ENCODE assay signal across 13 mouse cellular contexts in genomic region chr9:20998337-20998736, GRCm38 (mm10). TPM values are rescaled to one million over a fixed set of nuclear protein-coding genes. Genes with fewer than 3 reads are reported as not detected.
DNase-seq lines count a peak whose midpoint lies in the region; ATAC-seq and TF ChIP-seq lines count a peak whose summit lies in the region.
"Not testable (repeated sequence)": the region's sequence is repeated elsewhere in the genome, so short reads cannot be mapped to it uniquely, and the experiment has no call there.
"Had no signal": no experiment of that assay in that cellular context is flagged by ENCODE, and none has a peak within 500 bp of the region (broad histone marks: within the 10 kb centered on the region; RNA-seq: fewer than 3 reads in every experiment).

No protein-coding gene starts in this region.

- not testable (repeated sequence) for H3K27me3 ChIP-seq in heart, postnatal 0 days (ENCODE audit: control insufficient read depth, insufficient read depth, low read length)

- TF ChIP-seq CTCF in brain, embryonic 14.5 days (IDR thresholded peaks at IDR 0.05; ENCODE audit: borderline replicate concordance, extremely low read depth, insufficient read depth, insufficient read length): peak; percentile 34; the same call in 1 of the 2 replicates
- TF ChIP-seq CTCF in heart, postnatal 0 days (IDR thresholded peaks at IDR 0.05; ENCODE audit: low read depth): peak; percentile 63
- peak; percentile 61 for TF ChIP-seq CTCF in left cerebral cortex, adult 2 months (IDR thresholded peaks at IDR 0.05)

- WGBS in heart, postnatal 0 days: 68% methylated on average over 1 of the region's 1 CpGs

- H3K9me3 ChIP-seq in heart, postnatal 0 days (replicated peaks; ENCODE audit: control insufficient read depth, low read length): not testable (repeated sequence)

- not testable (repeated sequence) for H3K27ac ChIP-seq in heart, postnatal 0 days (ENCODE audit: low read depth); left cerebral cortex, adult 2 months

- not testable (repeated sequence) for H3K9ac ChIP-seq in heart, postnatal 0 days (replicated peaks; ENCODE audit: low read depth, low read length)

- peak; percentile 15 for ATAC-seq in CD4-positive, CD25-positive, alpha-beta regulatory T cell, adult 4 months
- not testable (repeated sequence) for ATAC-seq in heart, postnatal 0 days (ENCODE audit: insufficient read depth, low read depth)
- 0 out of 2 replicates have a peak, but pooled peaks have one; percentile 15 for ATAC-seq in megakaryocyte progenitor cell, adult 5-6 weeks (replicated peaks; ENCODE audit: poor library complexity)

- H3K4me1 ChIP-seq in heart, postnatal 0 days (ENCODE audit: control insufficient read depth, insufficient read depth): not testable (repeated sequence)

- peak; percentile 26 for DNase-seq in MN1 (ENCODE audit: low spot score)
- DNase-seq in brain, embryonic 14.5 days (ENCODE audit: low read depth): peak; percentile 26
- DNase-seq in heart, postnatal 0 days (ENCODE audit: low spot score): peak; percentile 58
- not testable (repeated sequence) for DNase-seq in left cerebral cortex, adult 2 months (ENCODE audit: extremely low spot score in 1 of 2, low spot score in 2 of 2)
- DNase-seq in thymus, postnatal 0 days (ENCODE audit: low spot score): peak; percentile 33

- not testable (repeated sequence) for H3K36me3 ChIP-seq in heart, postnatal 0 days (replicated peaks; ENCODE audit: control insufficient read depth, insufficient read depth, low read length)

- H3K4me2 ChIP-seq in heart, postnatal 0 days (ENCODE audit: low read depth, low read length): not testable (repeated sequence)

- not testable (repeated sequence) for TF ChIP-seq EP300 in heart, postnatal 0 days (IDR thresholded peaks at IDR 0.05; ENCODE audit: low read depth)

- H3K4me3 ChIP-seq in heart, postnatal 0 days (ENCODE audit: low read depth, low read length); left cerebral cortex, adult 2 months: not testable (repeated sequence)

- not testable (repeated sequence) for TF ChIP-seq POLR2A in brain, embryonic 14.5 days (IDR thresholded peaks at IDR 0.05; ENCODE audit: borderline replicate concordance, extremely low read depth, insufficient read depth, insufficient read length, poor library complexity, severe bottlenecking)

- intact Hi-C loops in left cerebral cortex, adult 2 months (cut with DNase I): not testable (repeated sequence)

RNA-seq across cellular contexts. Expression of gene Mrpl4, which starts 4.2 kb away (rescaled TPM):
- 100 to 1,000 TPM in 1 of 2 experiments, 10 to 100 TPM in 1; 94.9 to 122 TPM for polyA plus RNA-seq in CD4-positive, CD25-positive, alpha-beta regulatory T cell, adult 4 months (2017; shearing (Covaris generic))
- polyA plus RNA-seq in brain, embryonic 14.5 days (2012; rRNA removed): 81.1 and 85.4 TPM in 2 replicates
- 239 and 285 TPM in 2 replicates for total RNA-seq in heart, postnatal 0 days (2014; rRNA removed; ENCODE audit: low replicate concordance)
- polyA plus RNA-seq in heart, postnatal 0 days (2015; fragmentation: Nextera tagmentation; extraction: Ambion mirVana): 193 and 195 TPM in 2 replicates
- 10 to 100 TPM; 59.2 to 64.2 TPM for total RNA-seq in left cerebral cortex, adult 2 months (2021)
- 42.0 and 48.1 TPM in 2 replicates for total RNA-seq in megakaryocyte progenitor cell, adult 5-6 weeks (2015)
- 44.1 and 50.7 TPM in 2 replicates for total RNA-seq in megakaryocyte progenitor cell, adult 5-6 weeks (2017)
- polyA plus RNA-seq in thymus, postnatal 0 days (2015; fragmentation: Nextera tagmentation; extraction: Ambion mirVana): 116 and 130 TPM in 2 replicates

RNA-seq across cellular contexts. Expression of gene Icam1, which starts 17.4 kb away (rescaled TPM):
- polyA plus RNA-seq in CD4-positive, CD25-positive, alpha-beta regulatory T cell, adult 4 months (2017; shearing (Covaris generic)): 100 to 1,000 TPM in 1 of 2 experiments, 10 to 100 TPM in 1; 66.8 to 106 TPM
- polyA plus RNA-seq in brain, embryonic 14.5 days (2012; rRNA removed): 3.0 and 3.9 TPM in 2 replicates
- total RNA-seq in heart, postnatal 0 days (2014; rRNA removed; ENCODE audit: low replicate concordance): 16.2 and 19.1 TPM in 2 replicates
- 9.0 and 10.6 TPM in 2 replicates for polyA plus RNA-seq in heart, postnatal 0 days (2015; fragmentation: Nextera tagmentation; extraction: Ambion mirVana)
- 1 to 10 TPM; 2.0 to 3.6 TPM for total RNA-seq in left cerebral cortex, adult 2 months (2021)
- 5.3 and 6.9 TPM in 2 replicates for total RNA-seq in megakaryocyte progenitor cell, adult 5-6 weeks (2015)
- total RNA-seq in megakaryocyte progenitor cell, adult 5-6 weeks (2017): 9.2 and 9.8 TPM in 2 replicates
- polyA plus RNA-seq in thymus, postnatal 0 days (2015; fragmentation: Nextera tagmentation; extraction: Ambion mirVana): 64.8 and 64.9 TPM in 2 replicates

RNA-seq across cellular contexts. Expression of gene S1pr2, which starts 21.8 kb away (rescaled TPM):
- polyA plus RNA-seq in CD4-positive, CD25-positive, alpha-beta regulatory T cell, adult 4 months (2017; shearing (Covaris generic)): 1 to 10 TPM; 3.2 to 5.6 TPM
- 4.7 and 6.0 TPM in 2 replicates for polyA plus RNA-seq in brain, embryonic 14.5 days (2012; rRNA removed)
- total RNA-seq in heart, postnatal 0 days (2014; rRNA removed; ENCODE audit: low replicate concordance): 6.9 and 7.4 TPM in 2 replicates
- polyA plus RNA-seq in heart, postnatal 0 days (2015; fragmentation: Nextera tagmentation; extraction: Ambion mirVana): 8.5 and 8.6 TPM in 2 replicates
- total RNA-seq in left cerebral cortex, adult 2 months (2021): 1 to 10 TPM; 3.2 to 4.4 TPM
- total RNA-seq in megakaryocyte progenitor cell, adult 5-6 weeks (2015): 4.7 and 5.2 TPM in 2 replicates
- total RNA-seq in megakaryocyte progenitor cell, adult 5-6 weeks (2017): 1.8 and 2.5 TPM in 2 replicates
- 12.1 and 12.7 TPM in 2 replicates for polyA plus RNA-seq in thymus, postnatal 0 days (2015; fragmentation: Nextera tagmentation; extraction: Ambion mirVana)

RNA-seq across cellular contexts. Expression of gene Icam4, which starts 30.8 kb away (rescaled TPM):
- polyA plus RNA-seq in CD4-positive, CD25-positive, alpha-beta regulatory T cell, adult 4 months (2017; shearing (Covaris generic)): 1 to 10 TPM; 2.7 to 3.5 TPM
- 0.08 and 0.13 TPM in 2 replicates for polyA plus RNA-seq in brain, embryonic 14.5 days (2012; rRNA removed)
- 2.4 TPM in 1 of 2 replicates, not detected in the other for total RNA-seq in heart, postnatal 0 days (2014; rRNA removed; ENCODE audit: low replicate concordance)
- 1.3 and 1.6 TPM in 2 replicates for polyA plus RNA-seq in heart, postnatal 0 days (2015; fragmentation: Nextera tagmentation; extraction: Ambion mirVana)
- total RNA-seq in left cerebral cortex, adult 2 months (2021): 1 to 10 TPM; 1.5 to 1.6 TPM
- total RNA-seq in megakaryocyte progenitor cell, adult 5-6 weeks (2015): 4.5 and 7.8 TPM in 2 replicates
- 3.7 and 4.0 TPM in 2 replicates for total RNA-seq in megakaryocyte progenitor cell, adult 5-6 weeks (2017)
- polyA plus RNA-seq in thymus, postnatal 0 days (2015; fragmentation: Nextera tagmentation; extraction: Ambion mirVana): 0.31 and 0.48 TPM in 2 replicates
- polyA plus RNA-seq: neural tube, embryonic 15.5 days had no signal

RNA-seq across cellular contexts. Expression of gene Icam5, which starts 33.5 kb away (rescaled TPM):
- polyA plus RNA-seq in CD4-positive, CD25-positive, alpha-beta regulatory T cell, adult 4 months (2017; shearing (Covaris generic)): under 1 TPM in 1 of 2 experiments, not detected in 1; 0.20 TPM
- 1.0 and 1.5 TPM in 2 replicates for polyA plus RNA-seq in brain, embryonic 14.5 days (2012; rRNA removed)
- not detected in 2 replicates for total RNA-seq in heart, postnatal 0 days (2014; rRNA removed; ENCODE audit: low replicate concordance)
- 0.04 TPM in 1 of 2 replicates, not detected in the other for polyA plus RNA-seq in heart, postnatal 0 days (2015; fragmentation: Nextera tagmentation; extraction: Ambion mirVana)
- total RNA-seq in left cerebral cortex, adult 2 months (2021): 100 to 1,000 TPM; 230 to 248 TPM
- total RNA-seq in megakaryocyte progenitor cell, adult 5-6 weeks (2015): not detected in 2 replicates
- 0.21 and 0.24 TPM in 2 replicates for total RNA-seq in megakaryocyte progenitor cell, adult 5-6 weeks (2017)
- 0.14 and 0.33 TPM in 2 replicates for polyA plus RNA-seq in thymus, postnatal 0 days (2015; fragmentation: Nextera tagmentation; extraction: Ambion mirVana)
- total RNA-seq: granulocyte monocyte progenitor cell, adult 5-6 weeks; heart, postnatal 25 days had no signal
- polyA plus RNA-seq: forebrain, embryonic 11.5 days; heart, embryonic 12.5 days; limb, embryonic 12.5 days had no signal
